Mouse (Mus musculus): ENCODE measurements around the gene Tmem260.

DNA sequence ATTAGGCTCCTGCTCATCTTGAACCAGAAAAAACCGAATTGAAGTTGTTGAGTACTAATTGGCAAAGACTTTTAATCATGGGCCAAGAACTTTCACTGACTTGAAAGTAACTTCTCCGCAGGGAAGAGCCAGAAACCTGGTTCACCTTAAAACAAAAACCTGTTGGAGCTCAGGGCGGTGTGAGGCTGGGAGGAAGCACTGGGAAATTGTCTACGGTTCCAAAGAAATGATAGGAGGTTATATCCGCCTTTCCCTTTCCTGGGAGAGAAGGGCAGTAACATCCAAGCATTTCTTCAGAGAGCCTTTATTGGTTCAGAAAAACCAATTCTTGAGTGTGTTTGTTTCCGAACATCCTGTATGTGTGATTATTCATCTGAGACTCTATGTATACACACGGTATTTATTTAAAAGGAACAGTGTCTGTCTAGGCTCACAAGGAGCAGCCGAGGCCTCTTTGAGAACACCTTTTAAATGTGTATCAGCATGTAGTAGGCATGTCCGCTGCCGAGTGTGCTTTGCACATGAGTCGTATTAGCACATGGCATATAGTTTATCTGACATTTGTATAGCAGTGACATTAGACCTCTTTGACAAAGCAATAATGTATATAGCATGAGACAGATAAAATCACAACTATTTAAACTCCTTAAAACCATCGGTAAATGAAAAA lies 68.0 kb downstream of the Tmem260 start:
- TF ChIP-seq UBTF (IDR thresholded peaks at IDR 0.05; ENCODE audit: low read depth, low read length) (no peak), EP300 (IDR thresholded peaks at IDR 0.05; ENCODE audit: low read length) (no peak), POLR2AphosphoS2 (IDR thresholded peaks at IDR 0.05; ENCODE audit: low read depth, low read length) (no peak)

All from CH12.LX (cell line).